Mouse (Mus musculus): ENCODE measurements around the gene Rhox4a2. TPM values are rescaled to one million over a fixed set of nuclear protein-coding genes. Genes with fewer than 3 reads are reported as not detected.
"Not testable (repeated sequence)": the region's sequence is repeated elsewhere in the genome, so short reads cannot be mapped to it uniquely, and the experiment has no call there.

The Rhox4a2 gene
- total RNA-seq (2021) = not detected
- long read RNA-seq, experiment 1 = 0 reads
- long read RNA-seq, experiment 2 = 0 reads

- DNase-seq (ENCODE audit: low spot score in 2 of 2); H3K4me3 ChIP-seq; H3K27ac ChIP-seq: not testable (repeated sequence)
These were observed at the start of gene Rhox4a2 for GRCm38 (mm10) chrX:37390548-37390947. TSS of gene Rhox4a2 (plus strand) at chrX:37390848.

- DNase-seq (ENCODE audit: low spot score in 2 of 2); H3K27ac ChIP-seq; H3K4me3 ChIP-seq: not testable (repeated sequence)
These were observed 10.9 kb upstream of the Rhox4a2 start, which contains the start of gene Rhox3a2 for GRCm38 (mm10) chrX:37379728-37380127. TSS of gene Rhox3a2 (plus strand) at chrX:37380028.

- not testable (repeated sequence) for H3K27ac ChIP-seq; DNase-seq (ENCODE audit: low spot score in 2 of 2); H3K4me3 ChIP-seq
These were observed 21.1 kb downstream of the Rhox4a2 start, which contains the start of gene Rhox2b for GRCm38 (mm10) chrX:37411767-37412166. TSS of gene Rhox2b (plus strand) at chrX:37412067.

- DNase-seq (ENCODE audit: low spot score in 2 of 2); H3K27ac ChIP-seq; H3K4me3 ChIP-seq: not testable (repeated sequence)
These were observed 41.5 kb downstream of the Rhox4a2 start, which contains the start of gene Rhox4b for GRCm38 (mm10) chrX:37432194-37432593. TSS of gene Rhox4b (plus strand) at chrX:37432494.

Other genes starting within 250 kb of the Rhox4a2 start
- under 1 TPM in 1 of 2 experiments, not detected in 1; 0.26 TPM for gene Akap14, start 222.0 kb upstream of the Rhox4a2 start, total RNA-seq (2021)
- 100 to 1,000 TPM; 200 to 205 TPM for gene Ndufa1, start 199.7 kb upstream of the Rhox4a2 start, total RNA-seq (2021)
- 1 to 10 TPM; 7.9 to 9.4 TPM for gene Rnf113a1, start 199.6 kb upstream of the Rhox4a2 start, total RNA-seq (2021)
- not detected for gene Gm9, start 179.8 kb upstream of the Rhox4a2 start, total RNA-seq (2021)
- gene Rhox1, start 168.6 kb upstream of the Rhox4a2 start, total RNA-seq (2021) = not detected
- not detected for gene Rhox2a, start 145.9 kb upstream of the Rhox4a2 start, total RNA-seq (2021)
- not detected for gene Rhox3a, start 140.9 kb upstream of the Rhox4a2 start, total RNA-seq (2021)
- not detected for gene Rhox4a, start 125.5 kb upstream of the Rhox4a2 start, total RNA-seq (2021)
- gene Rhox3a2, start 10.8 kb upstream of the Rhox4a2 start, total RNA-seq (2021) = not detected
- gene Rhox2b, start 21.2 kb downstream of the Rhox4a2 start, total RNA-seq (2021) = not detected
- gene Rhox4b, start 41.6 kb downstream of the Rhox4a2 start, total RNA-seq (2021) = not detected
- not detected for gene Rhox2c, start 62.8 kb downstream of the Rhox4a2 start, total RNA-seq (2021)
- not detected for gene Rhox3c, start 67.7 kb downstream of the Rhox4a2 start, total RNA-seq (2021)
- gene Rhox4c, start 89.5 kb downstream of the Rhox4a2 start, total RNA-seq (2021) = not detected
- not detected for gene Rhox2d, start 102.6 kb downstream of the Rhox4a2 start, total RNA-seq (2021)
- not detected for gene Rhox4d, start 123.5 kb downstream of the Rhox4a2 start, total RNA-seq (2021)
- gene Rhox2e, start 139.6 kb downstream of the Rhox4a2 start, total RNA-seq (2021) = not detected
- gene Rhox3e, start 151.2 kb downstream of the Rhox4a2 start, total RNA-seq (2021) = not detected
- gene Rhox4e, start 166.6 kb downstream of the Rhox4a2 start, total RNA-seq (2021) = not detected
- gene Rhox2f, start 180.6 kb downstream of the Rhox4a2 start, total RNA-seq (2021) = not detected
- not detected for gene Rhox3f, start 190.1 kb downstream of the Rhox4a2 start, total RNA-seq (2021)
- gene Rhox4f, start 216.9 kb downstream of the Rhox4a2 start, total RNA-seq (2021) = not detected
- not detected for gene Rhox3g, start 237.8 kb downstream of the Rhox4a2 start, total RNA-seq (2021)